Mouse (Mus musculus): ENCODE results near the gene Mtr.

- TF ChIP-seq GATA1 (IDR thresholded peaks at IDR 0.05; ENCODE audit: borderline replicate concordance, low read length) (no peak), FLI1 (IDR thresholded peaks at IDR 0.05; ENCODE audit: low read length) (no peak)
Observed at GRCm38 (mm10) chr13:12228248-12228647, 29.7 kb downstream of the Mtr start.
